Mouse (Mus musculus): ENCODE results near the gene Slc35e4.
A peak's percentile ranks its signal among the peaks of the same experiment; 100 is the strongest.

DNA sequence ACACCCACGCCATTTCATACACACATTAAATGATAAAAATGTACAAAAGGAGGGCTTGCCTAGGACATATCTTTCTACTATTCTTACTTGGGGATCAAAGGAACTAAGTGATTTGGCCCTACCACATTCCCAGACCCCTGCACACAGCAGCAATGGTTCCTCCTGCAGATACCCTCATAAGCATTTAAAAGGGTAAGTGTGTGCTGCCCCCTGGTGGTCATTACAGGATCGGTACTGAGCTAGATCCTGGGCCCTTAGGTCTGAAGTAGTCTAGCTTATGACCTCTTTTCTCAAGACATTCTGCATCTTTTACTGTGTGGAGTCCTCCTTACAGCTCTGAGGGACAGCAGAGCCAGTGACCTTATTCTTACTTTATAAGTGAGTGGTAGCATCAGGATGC lies 34.6 kb downstream of the Slc35e4 start:
- peak; percentile 80 for TF ChIP-seq CTCF (conservative IDR thresholded peaks at IDR 0.05; ENCODE audit: insufficient read depth, insufficient read length, low read depth, low read length)
- TF ChIP-seq POLR2A (IDR thresholded peaks at IDR 0.05; ENCODE audit: low read depth, low read length) = no peak

All from kidney, adult 2 months (tissue).